Comparison of ENCODE assay signal across 8 mouse cellular contexts in the genomic region with DNA sequence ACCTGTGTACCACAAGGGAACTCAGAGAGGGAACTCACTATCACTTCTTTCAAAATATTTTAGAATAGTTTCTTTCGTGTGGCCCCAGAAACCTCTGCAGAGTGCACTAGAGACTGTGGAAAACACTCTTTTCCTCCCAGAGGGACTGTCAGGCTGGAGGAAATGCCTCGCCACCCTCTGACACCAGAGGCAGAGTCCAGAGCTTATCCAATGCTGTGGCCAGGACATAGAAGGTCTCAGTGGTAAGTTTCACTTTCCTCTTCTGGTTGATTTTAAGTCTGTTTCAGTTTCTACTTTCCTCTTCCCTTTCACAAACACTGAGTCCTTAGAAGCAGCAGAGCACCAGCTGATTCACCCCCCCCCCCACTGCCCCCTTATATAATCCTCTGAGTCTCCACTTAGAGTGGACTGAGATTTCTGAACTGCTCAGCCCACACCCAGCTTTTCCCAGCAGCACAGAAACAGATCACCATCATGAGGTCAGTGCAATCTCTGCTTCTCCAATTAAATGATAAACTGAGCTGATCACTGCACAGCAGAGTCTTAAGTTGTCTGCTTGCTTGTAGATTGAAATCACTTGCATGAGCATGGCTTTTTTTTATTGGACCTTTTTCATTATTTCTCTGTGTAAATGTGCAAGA. TPM values are rescaled to one million over a fixed set of nuclear protein-coding genes. Genes with fewer than 3 reads are reported as not detected.
DNase-seq lines count a peak whose midpoint lies in the region; ATAC-seq and TF ChIP-seq lines count a peak whose summit lies in the region.
"Not testable (repeated sequence)": the region's sequence is repeated elsewhere in the genome, so short reads cannot be mapped to it uniquely, and the experiment has no call there.

Gene Ifit3 (plus strand): TSS at position 406 of the 641 bp plus-strand sequence.

- H3K9me3 ChIP-seq in intestine, embryonic 14.5 days (ENCODE audit: control insufficient read depth, low read length); kidney, postnatal 0 days (replicated peaks; ENCODE audit: low read length); liver, embryonic 16.5 days (replicated peaks; ENCODE audit: control insufficient read depth, low read length); stomach, postnatal 0 days (ENCODE audit: control insufficient read depth, low read length): not testable (repeated sequence)

- H3K4me2 ChIP-seq in intestine, embryonic 14.5 days (ENCODE audit: low read length); kidney, postnatal 0 days (ENCODE audit: low read length); liver, embryonic 16.5 days (ENCODE audit: low read depth, low read length); stomach, postnatal 0 days (replicated peaks; ENCODE audit: low read depth): not testable (repeated sequence)

- WGBS in intestine, embryonic 14.5 days, result 52% methylated on average over 2 of the region's 2 CpGs
- WGBS in kidney, postnatal 0 days, result 22% methylated on average over 2 of the region's 2 CpGs
- WGBS in liver, embryonic 16.5 days (ENCODE audit: insufficient replicate concordance), result 25% methylated on average over 2 of the region's 2 CpGs
- 38% methylated on average over 2 of the region's 2 CpGs for WGBS in stomach, postnatal 0 days

- TF ChIP-seq CTCF in kidney, postnatal 0 days (IDR thresholded peaks at IDR 0.05; ENCODE audit: low read depth); stomach, postnatal 0 days (IDR thresholded peaks at IDR 0.05; ENCODE audit: low read depth): not testable (repeated sequence)

- H3K9ac ChIP-seq in intestine, embryonic 14.5 days (ENCODE audit: low read length); kidney, postnatal 0 days (ENCODE audit: low read depth, low read length); liver, embryonic 16.5 days (ENCODE audit: low read depth, low read length); stomach, postnatal 0 days (ENCODE audit: low read length): not testable (repeated sequence)

- H3K27me3 ChIP-seq in intestine, embryonic 14.5 days (replicated peaks; ENCODE audit: control insufficient read depth, insufficient read depth, low read length); kidney, postnatal 0 days (ENCODE audit: insufficient read depth, low read length); liver, embryonic 16.5 days (ENCODE audit: control insufficient read depth, insufficient read depth, low read depth, low read length); stomach, postnatal 0 days (ENCODE audit: control insufficient read depth, insufficient read depth, low read length): not testable (repeated sequence)

- not testable (repeated sequence) for TF ChIP-seq EP300 in stomach, postnatal 0 days (optimal IDR thresholded peaks at IDR 0.05)

- ATAC-seq in granulocyte monocyte progenitor cell, adult 5-6 weeks (replicated peaks; ENCODE audit: poor library complexity, severe bottlenecking), result peak; percentile 82
- ATAC-seq in intestine, embryonic 14.5 days (replicated peaks; ENCODE audit: low FRiP score, low TSS enrichment, low read depth), result 0 out of 2 replicates have a peak, but pooled peaks have one; percentile 50
- peak; percentile 76 for ATAC-seq in kidney, postnatal 0 days (replicated peaks; ENCODE audit: low FRiP score, low read depth)
- peak; percentile 70 for ATAC-seq in liver, embryonic 16.5 days (ENCODE audit: low read depth)
- ATAC-seq in megakaryocyte, adult 5-6 weeks (ENCODE audit: poor library complexity, severe bottlenecking), result peak; percentile 90
- ATAC-seq in stomach, postnatal 0 days (ENCODE audit: low FRiP score, low TSS enrichment), result peak; percentile 84

- H3K4me3 ChIP-seq in brown adipose tissue, adult 24 weeks (ENCODE audit: insufficient read depth, low read depth, low read length), result peak within 1 kb of the TSS; percentile 38
- not testable (repeated sequence) for H3K4me3 ChIP-seq in intestine, embryonic 14.5 days (ENCODE audit: low read depth, low read length); kidney, postnatal 0 days (replicated peaks; ENCODE audit: low read depth, low read length); liver, embryonic 16.5 days (ENCODE audit: low read depth, low read length); stomach, postnatal 0 days (ENCODE audit: low read depth, low read length)

- H3K36me3 ChIP-seq in intestine, embryonic 14.5 days (ENCODE audit: control insufficient read depth, insufficient read depth, low read length); kidney, postnatal 0 days (ENCODE audit: insufficient read depth, low read length); liver, embryonic 16.5 days (ENCODE audit: control insufficient read depth, insufficient read depth); stomach, postnatal 0 days (ENCODE audit: control insufficient read depth, insufficient read depth, low read length): not testable (repeated sequence)

- H3K4me1 ChIP-seq in brown adipose tissue, adult 24 weeks (ENCODE audit: control insufficient read depth, insufficient read depth, insufficient read length, low read length); intestine, embryonic 14.5 days (replicated peaks; ENCODE audit: control insufficient read depth, insufficient read depth, low read length); kidney, postnatal 0 days (replicated peaks; ENCODE audit: insufficient read depth, low read length); liver, embryonic 16.5 days (ENCODE audit: control insufficient read depth, low read depth, low read length); stomach, postnatal 0 days (replicated peaks; ENCODE audit: control insufficient read depth, insufficient read depth): not testable (repeated sequence)

- peak; percentile 65 for DNase-seq in Muller cell, postnatal 12 days (ENCODE audit: inconsistent ontology term)
- DNase-seq in intestine, embryonic 14.5 days (ENCODE audit: low spot score); kidney, postnatal 0 days (ENCODE audit: low spot score); stomach, postnatal 0 days (ENCODE audit: low spot score): not testable (repeated sequence)

- H3K27ac ChIP-seq in brown adipose tissue, adult 24 weeks (replicated peaks; ENCODE audit: low read depth, low read length), result peak within 1 kb of the TSS; percentile 56
- H3K27ac ChIP-seq in intestine, embryonic 14.5 days (ENCODE audit: low read depth); liver, embryonic 16.5 days (ENCODE audit: low read length); stomach, postnatal 0 days (replicated peaks): not testable (repeated sequence)
- H3K27ac ChIP-seq in kidney, postnatal 0 days, result peak within 1 kb of the TSS; percentile 68; the same call in 1 of the 2 replicates

RNA-seq across cellular contexts. Expression of gene Ifit3, which starts in this region (rescaled TPM):
- polyA plus RNA-seq in brown adipose tissue, adult 24 weeks (2012; ENCODE audit: insufficient read depth, insufficient read length, missing spikeins), result 4.3 and 8.5 TPM in 2 replicates
- not detected in 2 replicates for total RNA-seq in granulocyte monocyte progenitor cell, adult 5-6 weeks (2014; fragmentation: Nextera tagmentation)
- 1.1 and 3.5 TPM in 2 replicates for total RNA-seq in granulocyte monocyte progenitor cell, adult 5-6 weeks (2017)
- 0.60 and 0.90 TPM in 2 replicates for polyA plus RNA-seq in intestine, embryonic 14.5 days (2014; fragmentation: Nextera tagmentation; extraction: Ambion mirVana)
- polyA plus RNA-seq in kidney, postnatal 0 days (2015; fragmentation: Nextera tagmentation; extraction: Ambion mirVana), result 18.3 and 22.9 TPM in 2 replicates
- polyA plus RNA-seq in liver, embryonic 16.5 days (2015; fragmentation: Nextera tagmentation; extraction: Ambion mirVana), result 1.1 and 1.9 TPM in 2 replicates
- total RNA-seq in megakaryocyte, adult 5-6 weeks (2015), result 22.6 and 25.4 TPM in 2 replicates
- 33.0 and 34.0 TPM in 2 replicates for total RNA-seq in megakaryocyte, adult 5-6 weeks (2017)
- polyA plus RNA-seq in stomach, postnatal 0 days (2015; fragmentation: Nextera tagmentation; extraction: Ambion mirVana), result 2.5 and 2.7 TPM in 2 replicates

Comparison
In these comparisons a context has a peak if more than half of its experiments do, and no peak if none do; other contexts are left out.
1. RNA of gene Ifit3 (total RNA-seq): 22.6 to 34.0 TPM in megakaryocyte, adult 5-6 weeks; 1.1 to 3.5 TPM in granulocyte monocyte progenitor cell, adult 5-6 weeks; every median in the first group is over 4 times any median in the second.
2. Peak in ATAC-seq in intestine, embryonic 14.5 days; RNA of the gene not detected or under 1 TPM.
3. Peak in every context shown above with its lines, with median percentiles within 50 percentile points of each other: ATAC-seq.